Mouse (Mus musculus) ZHBTc4 (cell line): ENCODE results near the gene Sp8.
A peak's percentile ranks its signal among the peaks of the same experiment; 100 is the strongest.

Experiments used
- DNase-seq: peaks from one replicate; pipeline ENCODE4 v3.0.0-alpha.2; 2011; ENCODE audit warnings: low read depth, low spot score

Gene Sp8

DNA sequence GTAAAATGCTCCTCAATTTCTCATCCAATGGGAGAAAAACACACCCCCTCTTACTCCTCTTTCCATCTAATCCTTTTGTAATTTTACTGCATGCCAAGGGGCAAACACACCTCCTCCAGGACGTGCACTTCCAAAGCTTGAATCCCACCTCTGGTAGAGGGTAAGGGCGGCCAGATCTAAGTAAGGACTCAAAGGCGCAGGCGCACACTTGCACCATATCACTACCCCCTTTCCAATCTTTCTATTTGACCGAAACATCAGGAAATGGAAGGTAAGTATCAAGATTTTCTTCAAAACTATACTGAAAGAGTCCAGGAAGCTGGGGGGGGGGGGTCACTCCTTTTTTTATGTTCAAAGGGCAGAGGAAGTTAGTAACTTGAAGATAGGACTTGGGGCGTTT is at the start of gene Sp8:
Gene Sp8 (plus strand): TSS at position 109 of the 400 bp plus-strand sequence.
- DNase-seq = no peak

- peak; percentile 28 for DNase-seq
These were observed 34.7 kb upstream of the Sp8 start for GRCm38 (mm10) chr12:118811328-118811961.

- no peak for DNase-seq
These were observed 31.6 kb upstream of the Sp8 start for GRCm38 (mm10) chr12:118814561-118814960.

DNA sequence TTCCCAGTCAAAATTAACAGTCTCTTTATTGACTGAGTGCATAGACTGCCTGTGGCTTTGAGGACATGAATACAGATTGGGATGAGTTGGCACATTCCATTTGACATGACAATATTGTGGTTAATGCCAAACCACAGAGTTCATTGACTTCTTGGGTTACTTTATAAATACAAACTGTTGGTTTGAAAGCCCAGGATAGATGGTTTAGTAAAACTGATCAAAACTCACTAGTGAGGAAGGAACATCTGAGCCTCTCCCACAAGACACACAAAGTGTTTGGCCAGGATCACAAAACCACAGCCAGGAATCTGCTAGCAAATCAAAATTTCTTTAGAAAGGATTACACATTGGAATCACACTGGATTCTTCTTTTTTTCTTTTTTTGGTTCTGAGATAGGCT is 30.0 kb upstream of the Sp8 start:
- DNase-seq = no peak

DNA sequence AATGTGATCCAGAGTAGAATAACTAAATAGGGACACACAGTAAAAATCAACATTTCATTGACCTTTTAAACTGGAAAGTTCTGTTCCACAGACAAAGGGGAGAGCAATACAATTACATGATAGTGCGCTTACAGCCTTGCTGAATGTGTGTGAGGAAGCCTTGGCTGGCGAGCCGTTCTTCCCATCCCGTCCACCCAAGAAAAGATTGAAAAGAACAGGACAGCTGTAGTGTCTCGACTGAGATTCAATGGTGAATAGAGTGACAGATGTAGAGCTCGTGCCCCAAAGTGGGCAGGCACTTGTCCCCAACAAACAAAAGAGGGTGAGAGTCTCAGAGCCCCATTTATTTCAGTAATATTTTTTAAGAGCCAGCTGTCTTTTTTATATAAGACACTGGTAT is 16.2 kb upstream of the Sp8 start:
- DNase-seq = no peak

DNA sequence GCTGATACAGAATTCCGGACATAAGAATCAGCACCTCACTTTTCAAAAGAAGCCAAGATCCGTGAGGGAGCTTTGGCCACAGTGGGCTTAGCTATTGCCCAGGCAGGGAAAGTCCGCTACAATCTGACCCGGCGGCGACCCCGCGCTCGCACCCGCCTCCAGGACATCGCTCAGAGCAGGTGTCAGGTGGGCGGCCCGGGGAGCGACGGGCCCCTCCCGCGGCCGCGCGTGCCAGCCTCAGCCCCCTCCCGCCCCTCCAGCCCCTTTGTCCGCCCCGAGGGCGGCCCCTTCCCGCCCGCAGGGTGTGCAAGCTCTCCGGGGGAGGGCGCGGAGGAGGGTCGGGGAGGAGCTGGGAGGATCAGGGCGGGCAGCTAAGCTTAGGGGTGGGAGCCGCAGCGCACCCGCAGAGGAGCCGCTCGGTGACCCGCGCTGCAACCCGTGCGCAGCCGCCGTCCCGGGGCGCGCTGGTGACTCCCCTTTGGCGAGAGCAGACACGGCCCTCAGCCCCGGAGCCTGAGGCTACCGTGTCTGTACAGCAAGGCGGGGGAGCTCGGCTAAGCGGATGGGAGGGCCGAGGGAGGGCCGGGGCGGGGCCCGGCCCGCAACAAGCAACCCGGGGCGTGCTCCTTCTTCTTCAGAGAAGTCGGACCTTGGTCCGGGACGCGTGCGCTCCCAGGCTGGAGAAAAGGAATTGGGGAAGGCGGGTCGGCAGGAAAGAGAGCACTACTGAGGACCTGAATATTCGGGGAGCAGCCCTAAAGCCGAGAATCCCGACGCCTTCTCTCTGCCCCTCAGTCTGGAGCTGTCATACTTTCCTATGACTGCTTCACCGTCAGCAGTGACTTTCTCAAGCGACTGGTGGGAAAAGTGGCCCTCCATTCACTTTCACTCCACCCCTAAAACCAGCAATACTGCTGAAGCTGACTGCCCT is 9.5 kb upstream of the Sp8 start:
- peak; percentile 90 for DNase-seq

DNA sequence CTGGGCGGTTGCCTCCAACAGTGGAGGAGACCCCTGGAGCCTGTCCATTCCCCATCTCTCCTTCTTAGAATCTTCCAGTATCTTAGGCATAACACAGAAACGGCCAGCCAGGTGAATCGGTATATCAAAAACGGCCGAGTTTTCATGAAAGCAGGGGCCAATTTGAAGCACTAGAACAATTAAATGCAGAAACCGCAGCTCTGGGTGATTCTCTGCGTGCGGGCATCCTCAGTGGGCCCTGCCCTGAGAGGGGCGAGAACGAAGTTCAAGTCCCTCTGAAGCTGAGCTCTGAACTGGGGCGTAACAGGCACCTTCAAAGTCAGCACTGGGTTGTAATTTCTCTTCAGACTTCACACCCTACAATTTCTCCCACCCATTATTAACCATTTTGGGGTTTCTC is 8.8 kb upstream of the Sp8 start:
- DNase-seq = peak; percentile 5

GRCm38 (mm10) chr12:118838260-118838659 is 7.9 kb upstream of the Sp8 start:
- peak; percentile 51 for DNase-seq

DNA sequence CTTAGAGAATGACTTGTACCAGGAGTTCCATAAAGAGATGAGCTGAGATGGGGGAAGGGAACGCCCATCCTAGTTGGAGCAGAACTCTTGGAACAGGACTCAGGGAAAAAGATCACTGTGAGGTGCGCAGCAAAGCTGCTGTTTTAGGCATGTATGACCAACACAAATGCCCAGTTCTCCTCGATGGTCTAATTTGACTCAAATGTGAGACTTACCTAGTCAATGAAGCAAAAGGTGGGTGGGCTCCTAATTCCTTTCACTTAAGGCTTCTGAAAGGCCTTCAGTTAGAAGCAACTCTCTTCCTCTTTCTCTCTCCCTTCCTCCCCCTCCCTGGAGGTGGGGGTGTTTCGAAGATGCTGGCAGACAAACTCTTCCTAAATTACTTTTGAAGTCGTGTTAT is 6.7 kb upstream of the Sp8 start:
- DNase-seq = no peak

DNA sequence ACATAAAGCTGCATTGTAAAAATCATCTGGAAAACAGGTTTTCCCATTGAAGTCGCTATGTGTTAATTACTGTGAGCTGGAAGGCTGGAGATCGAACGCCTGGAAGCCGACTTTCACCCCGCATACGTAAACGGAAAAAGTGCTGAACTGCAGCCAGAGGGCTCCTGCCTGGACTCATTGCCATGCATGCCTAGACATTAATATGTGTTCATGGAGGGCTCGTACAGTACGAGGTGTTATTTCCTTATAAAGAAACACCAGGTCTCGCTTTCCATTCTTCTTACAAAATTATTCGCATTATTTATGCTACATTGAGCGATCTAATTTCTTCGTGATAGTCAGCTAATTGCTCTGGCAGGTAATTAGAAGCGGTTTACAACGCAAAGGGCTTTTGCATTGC is 5.8 kb upstream of the Sp8 start:
- DNase-seq = no peak

DNA sequence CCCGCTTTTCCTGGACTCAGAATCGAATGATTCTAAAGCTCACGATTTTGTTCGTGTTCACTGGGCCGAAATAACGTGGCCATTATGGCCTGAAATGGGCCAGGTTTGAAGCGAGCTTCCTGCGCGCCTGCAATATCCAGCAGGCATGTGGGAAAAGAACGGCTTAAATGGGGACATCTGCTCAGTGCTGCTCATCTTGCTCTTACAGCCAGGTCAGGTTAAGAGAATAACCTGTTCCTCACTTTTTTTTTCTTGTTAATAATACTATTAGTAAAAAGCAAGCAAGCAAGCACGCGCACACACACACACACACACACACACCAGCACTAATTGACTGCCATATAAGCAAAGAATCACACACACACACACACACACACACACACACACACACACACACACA is 5.3 kb upstream of the Sp8 start:
- DNase-seq = no peak

DNA sequence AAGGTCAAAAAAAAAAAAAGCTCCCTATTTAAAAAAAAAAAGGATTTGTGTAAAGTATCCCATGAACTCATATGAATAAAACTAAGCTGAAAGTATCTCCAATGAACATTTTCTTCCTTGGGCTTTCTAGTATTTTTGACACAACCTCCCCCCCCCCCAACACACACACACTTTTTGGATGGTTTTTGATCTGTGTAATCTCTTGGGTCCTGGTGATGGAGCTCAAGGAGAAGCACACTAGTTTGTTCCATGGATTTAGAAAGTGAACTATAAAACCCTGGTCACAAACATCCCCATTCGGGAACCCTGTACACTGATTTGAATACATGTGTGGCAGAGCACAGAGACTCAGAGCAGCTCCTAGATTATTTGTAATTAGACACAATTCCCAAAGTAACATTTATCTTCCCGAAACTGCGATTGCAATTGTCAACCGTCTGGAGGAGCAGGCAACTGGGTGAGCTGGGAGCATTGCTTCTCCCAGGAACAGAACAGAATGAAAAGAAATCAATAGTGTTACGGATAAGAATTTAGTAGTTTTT is 4.7 kb upstream of the Sp8 start:
- DNase-seq = no peak

GRCm38 (mm10) chr12:118841971-118842550 is 4.1 kb upstream of the Sp8 start:
- DNase-seq = no peak

GRCm38 (mm10) chr12:118842671-118843411 is 3.3 kb upstream of the Sp8 start:
- DNase-seq = peak; percentile 46

DNA sequence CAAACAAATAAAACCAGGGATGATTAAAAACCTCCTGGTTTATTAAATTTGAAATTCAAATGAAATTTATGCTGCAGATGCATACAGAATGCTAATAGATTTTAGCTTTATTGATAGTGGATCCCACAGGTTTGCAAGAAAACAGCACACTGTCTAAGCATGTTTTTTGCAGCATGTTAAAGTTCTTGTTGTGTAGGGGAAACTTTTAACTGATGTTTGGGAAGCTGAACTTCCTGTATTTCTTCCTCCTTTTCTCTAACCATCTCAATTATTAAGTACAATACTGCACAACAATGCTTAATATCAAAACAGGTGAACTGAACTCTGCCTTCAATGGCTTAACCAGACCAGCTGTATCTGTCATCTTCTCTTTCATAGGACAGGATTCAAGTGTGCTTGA is 2.0 kb upstream of the Sp8 start:
- no peak for DNase-seq

GRCm38 (mm10) chr12:118844841-118845240 is 1.3 kb upstream of the Sp8 start:
- DNase-seq = no peak

GRCm38 (mm10) chr12:118845351-118845750 is 778 bp upstream of the Sp8 start:
- no peak for DNase-seq

GRCm38 (mm10) chr12:118846649-118847321 is 656 bp downstream of the Sp8 start:
- peak; percentile 89 for DNase-seq

DNA sequence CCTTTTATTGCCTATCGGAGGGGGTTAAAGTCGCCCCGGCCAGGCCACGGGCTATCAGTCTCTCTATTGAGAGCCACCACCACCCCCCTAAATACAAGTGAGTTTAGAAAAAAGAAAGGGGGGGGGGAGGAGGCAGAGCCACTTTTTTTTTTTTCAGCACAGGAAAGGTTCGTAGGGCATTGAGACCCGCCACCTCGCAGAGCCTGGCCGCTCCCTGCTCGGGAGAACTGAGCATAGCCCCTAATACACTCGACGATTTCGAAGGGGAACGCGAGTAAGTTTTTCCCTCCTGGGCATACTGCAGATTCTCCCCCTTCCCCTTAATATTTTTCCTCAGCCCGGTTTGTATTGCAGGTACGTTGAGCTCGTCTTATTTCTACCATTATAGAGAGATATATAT is 1.3 kb downstream of the Sp8 start:
- peak; percentile 41 for DNase-seq

DNA sequence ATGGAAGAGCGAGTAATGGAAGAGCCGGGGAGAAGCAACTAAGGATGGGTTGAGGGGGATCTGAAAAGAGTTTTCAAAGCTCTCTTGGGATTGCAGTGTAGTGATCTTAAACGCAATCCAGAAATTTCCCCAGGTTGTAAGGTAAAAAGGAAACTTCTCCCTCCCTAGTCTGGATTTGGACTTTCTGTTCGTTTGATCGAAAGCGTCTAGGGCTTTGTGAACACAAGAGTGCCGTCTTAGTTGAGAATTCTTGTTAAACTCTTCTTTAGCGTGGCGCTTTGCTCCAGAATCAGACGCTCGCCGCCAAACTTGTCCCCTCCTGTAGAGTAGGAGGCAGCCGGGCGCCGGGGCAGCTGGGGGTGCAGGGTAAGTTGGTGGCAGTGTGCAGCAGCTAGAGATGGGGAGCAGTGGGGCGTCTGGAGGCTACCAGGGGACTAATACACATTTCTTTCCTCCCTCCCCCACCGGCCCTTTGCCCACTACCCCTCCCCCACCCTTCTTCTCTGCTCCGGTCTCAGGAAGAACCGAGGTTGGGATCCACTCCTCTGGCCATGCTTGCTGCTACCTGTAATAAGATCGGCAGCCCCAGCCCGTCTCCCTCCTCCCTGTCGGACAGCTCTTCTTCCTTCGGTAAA is 1.8 kb downstream of the Sp8 start:
- no peak for DNase-seq
